Mouse (Mus musculus) ES-Bruce4 (cell line): ENCODE results near the gene Ctnna2.

Source experiments
- CTCF ChIP-seq: IDR thresholded peaks from one replicate; pipeline ENCODE4 v1.8.1; 2011; ENCODE audit warnings: low read depth, low read length
- POLR2A ChIP-seq: IDR thresholded peaks from one replicate; pipeline ENCODE4 v1.8.1; 2011; ENCODE audit warnings: low read length; ENCODE audit not compliant: insufficient read depth

GRCm38 (mm10) chr6:77011001-77011400 lies 968.5 kb downstream of the Ctnna2 start:
- no peak for TF ChIP-seq CTCF
- TF ChIP-seq POLR2A: no peak
